Mouse (Mus musculus) thymus, postnatal 36 days (tissue): ENCODE data around the gene Zcwpw1.
"Not testable (repeated sequence)": the region's sequence is repeated elsewhere in the genome, so short reads cannot be mapped to it uniquely, and the experiment has no call there.

Experiments used
- DNase-seq, 2 experiments: peaks; one replicate each; pipeline ENCODE4 v3.0.0; 2022; ENCODE audit warnings: mixed read lengths in 2 of 2

The Zcwpw1 gene

GRCm38 (mm10) chr5:137836611-137837010 lies 49.0 kb downstream of the Zcwpw1 start:
- no peak for DNase-seq

DNA sequence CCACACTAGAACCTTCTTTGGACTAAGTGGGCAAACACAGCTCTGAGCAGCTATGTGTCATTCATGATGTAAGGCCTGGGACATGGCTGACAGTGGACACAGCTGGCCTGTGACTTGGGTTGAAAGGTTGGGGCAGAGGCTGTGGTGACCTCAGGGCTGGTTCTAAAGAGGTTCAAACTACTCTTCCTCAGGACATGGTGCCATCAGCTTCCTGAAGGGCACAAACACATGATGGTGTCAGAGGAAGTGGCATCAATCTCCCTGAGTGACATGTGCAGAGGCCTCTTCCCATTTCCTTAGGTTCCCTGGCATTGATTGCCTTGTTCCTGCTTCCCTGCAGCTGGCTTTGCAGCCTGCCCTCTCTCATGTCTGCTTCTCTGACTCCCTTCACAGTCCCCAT lies 49.5 kb downstream of the Zcwpw1 start:
- not testable (repeated sequence) for DNase-seq

GRCm38 (mm10) chr5:137850313-137850712 lies 62.7 kb downstream of the Zcwpw1 start:
- not testable (repeated sequence) for DNase-seq

GRCm38 (mm10) chr5:137854907-137855306 lies 67.3 kb downstream of the Zcwpw1 start:
- DNase-seq: not testable (repeated sequence)

DNA sequence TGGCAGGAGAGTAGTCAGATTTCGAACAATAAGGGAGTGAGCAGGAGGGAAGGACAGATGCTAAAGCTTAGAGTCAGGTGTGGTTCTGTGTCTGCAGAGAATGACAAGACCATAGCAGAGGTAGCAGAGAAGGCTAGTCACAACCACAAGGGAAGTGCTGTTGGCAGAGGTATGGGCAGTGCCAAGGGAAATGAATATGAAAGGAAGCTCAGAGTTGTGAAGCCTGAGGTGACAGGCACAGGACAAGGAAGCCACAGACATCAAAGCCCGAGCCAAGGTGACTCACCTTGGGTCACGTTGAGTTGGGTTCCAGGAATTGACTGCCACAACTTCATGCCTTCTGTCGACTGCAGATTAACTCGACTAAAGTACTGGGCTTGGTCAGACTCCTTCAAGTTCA lies 69.3 kb downstream of the Zcwpw1 start:
- DNase-seq: peak in 1 of 2 experiments; percentile 4

GRCm38 (mm10) chr5:137857960-137858710 lies 70.5 kb downstream of the Zcwpw1 start, which contains the start of gene Pilrb1:
Pilrb1 (minus strand) TSS chr5:137858106.
- DNase-seq: not testable (repeated sequence)

GRCm38 (mm10) chr5:137864008-137864407 lies 76.4 kb downstream of the Zcwpw1 start:
- not testable (repeated sequence) for DNase-seq

- not testable (repeated sequence) for DNase-seq
Observed at GRCm38 (mm10) chr5:137868600-137868999, 81.0 kb downstream of the Zcwpw1 start.

DNA sequence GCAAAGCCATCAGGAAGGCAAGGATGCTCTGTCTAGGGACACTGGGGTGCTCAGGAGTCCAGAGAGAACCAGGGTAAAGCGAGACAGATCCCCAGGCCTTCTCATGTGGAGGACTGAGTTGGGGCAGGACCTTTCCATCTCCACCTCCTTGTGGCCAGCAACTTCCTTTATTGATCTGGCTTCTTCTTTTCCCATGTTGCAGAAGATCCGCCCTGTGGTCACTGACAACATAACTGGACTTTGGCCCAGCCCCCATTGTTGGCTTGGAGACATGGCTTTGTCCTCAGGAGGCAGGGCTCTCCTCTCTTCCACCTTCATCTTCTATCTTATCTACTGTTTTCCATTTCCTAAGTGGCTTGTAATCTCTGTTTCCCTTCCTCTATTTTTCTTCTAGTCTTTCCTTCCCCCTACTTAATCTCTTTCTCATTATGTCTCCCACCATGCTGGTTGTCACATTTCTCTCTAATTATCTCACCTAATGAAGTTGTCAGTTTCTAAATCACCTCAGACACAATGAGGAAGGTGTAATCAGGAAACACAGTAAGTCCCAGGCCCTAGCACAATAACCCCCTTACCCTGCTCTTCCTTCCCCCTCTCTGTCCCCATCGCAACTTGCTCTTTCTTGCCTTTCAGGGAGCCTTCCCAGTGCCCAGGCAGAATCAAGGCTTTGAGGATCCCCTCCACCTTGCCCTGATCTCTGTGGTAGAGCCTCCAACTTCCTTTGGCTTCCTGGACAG lies 84.2 kb downstream of the Zcwpw1 start, which contains the start of gene Pilrb2:
Gene Pilrb2 (minus strand): TSS at position 172 of the 737 bp plus-strand sequence.
- not testable (repeated sequence) for DNase-seq
